Mouse (Mus musculus) neural tube, embryonic 12.5 days (tissue): ENCODE measurements around the gene Irf7. TPM values are rescaled to one million over a fixed set of nuclear protein-coding genes. Genes with fewer than 3 reads are reported as not detected.
A peak's percentile ranks its signal among the peaks of the same experiment; 100 is the strongest.
"Not testable (repeated sequence)": the region's sequence is repeated elsewhere in the genome, so short reads cannot be mapped to it uniquely, and the experiment has no call there.

Experiments used
- ATAC-seq: fragments of 200-750 bp; cut with Nextera tagmentation; 2 replicates; pipeline ENCODE4 v1.8.0; 2017; ENCODE audit warnings: low read depth, mild to moderate bottlenecking, moderate TSS enrichment, moderate library complexity; ENCODE audit not compliant: low FRiP score
- H3K27ac ChIP-seq: fragments of 300-500 bp; sonication (generic); 2 replicates; pipeline ENCODE4 v1.5.1; 2016
- H3K27me3 ChIP-seq: fragments of 300-500 bp; sonication (generic); replicated peaks from 2 replicates; pipeline ENCODE4 v1.6.1; 2016; ENCODE audit warnings: mild to moderate bottlenecking
- H3K36me3 ChIP-seq: fragments of 300-500 bp; sonication (generic); 2 replicates; pipeline ENCODE4 v1.6.1; 2016; ENCODE audit warnings: mild to moderate bottlenecking
- H3K4me1 ChIP-seq: fragments of 300-500 bp; sonication (generic); 2 replicates; pipeline ENCODE4 v1.6.1; 2016
- H3K4me2 ChIP-seq: fragments of 300-500 bp; sonication (generic); replicated peaks from 2 replicates; pipeline ENCODE4 v1.6.1; 2016; ENCODE audit warnings: mild to moderate bottlenecking
- H3K4me3 ChIP-seq: fragments of 300-500 bp; sonication (generic); 2 replicates; pipeline ENCODE4 v1.5.1; 2016
- H3K9ac ChIP-seq: fragments of 300-500 bp; sonication (generic); 2 replicates; pipeline ENCODE4 v1.6.1; 2016; ENCODE audit warnings: mild to moderate bottlenecking
- H3K9me3 ChIP-seq: fragments of 300-500 bp; sonication (generic); 2 replicates; pipeline ENCODE4 v1.6.1; 2016; ENCODE audit warnings: mild to moderate bottlenecking
- WGBS: fragments of 180-500 bp; shearing (Covaris S2); methylation state at CpG from one replicate; pipeline ENCODE4 v1.1.7; 2016; 5-methylcytosine and 5-hydroxymethylcytosine counted together
- polyA plus RNA-seq: library from polyadenylated mRNA; unstranded; fragments of >200 nt; fragmentation: Nextera tagmentation; extraction: Ambion mirVana; gene quantifications from 2 replicates; pipeline ENCODE4 v1.2.1, GENCODE M21; 2016

Irf7 gene
- polyA plus RNA-seq, 1 experiment from 2014 or later = 1.0 TPM

- H3K27ac ChIP-seq = no peak overlapping the region
- no peak overlapping the region for H3K4me3 ChIP-seq
- no peak overlapping the region for H3K9ac ChIP-seq
- H3K9me3 ChIP-seq = no peaks in the 10 kb centered on the region
- no peak for ATAC-seq
- H3K4me2 ChIP-seq = no peak overlapping the region
- H3K4me1 ChIP-seq = peaks cover 12% of the 10 kb centered on the region
- no peaks in the 10 kb centered on the region for H3K27me3 ChIP-seq
- WGBS = 80% methylated on average over 24 of the region's 24 CpGs
- peaks cover 9% of the 10 kb centered on the region for H3K36me3 ChIP-seq
These were observed 2.4 kb upstream of the Irf7 start for GRCm38 (mm10) chr7:141268466-141269272.

GRCm38 (mm10) chr7:141265411-141265738, 906 bp downstream of the Irf7 start:
- Histone ChIP-seq H3K9me3 (no peaks in the 10 kb centered on the region), H3K36me3 (peaks cover 42% of the 10 kb centered on the region), H3K27ac (no peak overlapping the region), H3K4me3 (no peak overlapping the region), H3K9ac (no peak overlapping the region), H3K4me1 (peaks cover 12% of the 10 kb centered on the region), H3K4me2 (peak overlapping the region; percentile 61), H3K27me3 (no peaks in the 10 kb centered on the region)
- ATAC-seq = 0 out of 2 replicates have a peak, but pooled peaks have one; percentile 16
- WGBS = 50% methylated on average over 11 of the region's 11 CpGs

DNA sequence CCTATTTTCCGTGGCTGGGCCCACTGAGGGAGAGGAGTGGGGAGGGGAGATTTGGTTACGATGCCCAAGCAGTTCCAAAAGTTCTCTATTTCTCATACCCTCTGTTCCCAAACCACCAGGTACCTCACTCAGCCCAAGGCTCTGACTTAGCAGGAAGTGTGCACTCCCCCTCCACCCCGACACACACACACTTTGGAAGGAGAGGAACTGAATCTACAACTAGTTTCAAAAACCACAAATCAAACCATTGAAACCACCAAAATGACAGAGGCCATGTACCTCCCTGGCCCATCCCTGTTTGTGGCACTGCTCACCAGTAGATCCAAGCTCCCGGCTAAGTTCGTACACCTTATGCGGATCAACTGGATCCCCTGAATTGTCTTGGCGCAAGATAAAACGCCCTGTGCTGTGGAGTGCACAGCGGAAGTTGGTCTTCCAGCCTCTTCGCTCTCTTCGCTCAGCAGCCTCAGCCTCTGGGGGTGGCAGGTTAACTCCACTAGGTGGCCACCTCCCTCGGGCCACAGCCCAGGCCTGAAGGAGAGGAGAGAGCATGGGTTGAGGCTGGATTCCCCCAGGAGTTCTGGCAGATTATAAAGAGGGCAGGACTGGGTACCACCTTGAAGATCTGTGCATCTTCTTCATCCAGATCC, 1.4 kb downstream of the Irf7 start:
- Histone ChIP-seq H3K36me3 (peaks cover 47% of the 10 kb centered on the region), H3K27ac (no peak overlapping the region), H3K4me1 (peaks cover 12% of the 10 kb centered on the region), H3K4me2 (peak overlapping the region; percentile 61; the same call in 1 of the 2 replicates), H3K9me3 (no peaks in the 10 kb centered on the region), H3K9ac (no peak overlapping the region), H3K4me3 (no peak overlapping the region), H3K27me3 (no peaks in the 10 kb centered on the region)
- no peak; the same call in 1 of the 2 replicates for ATAC-seq
- 38% methylated on average over 12 of the region's 12 CpGs for WGBS

GRCm38 (mm10) chr7:141264041-141264700, 2.1 kb downstream of the Irf7 start:
- H3K27ac ChIP-seq = no peak overlapping the region
- H3K27me3 ChIP-seq = no peaks in the 10 kb centered on the region
- H3K36me3 ChIP-seq = peaks cover 54% of the 10 kb centered on the region

GRCm38 (mm10) chr7:141263640-141264039, 2.6 kb downstream of the Irf7 start:
- H3K4me1 ChIP-seq = peaks cover 12% of the 10 kb centered on the region
- peaks cover 59% of the 10 kb centered on the region for H3K36me3 ChIP-seq
- ATAC-seq = no peak; the same call in 1 of the 2 replicates
- no peak overlapping the region for H3K9ac ChIP-seq
- no peak overlapping the region for H3K4me2 ChIP-seq
- no peaks in the 10 kb centered on the region for H3K27me3 ChIP-seq
- H3K27ac ChIP-seq = no peak overlapping the region
- no peak overlapping the region for H3K4me3 ChIP-seq
- H3K9me3 ChIP-seq = no peaks in the 10 kb centered on the region
- 94% methylated on average over 13 of the region's 13 CpGs for WGBS

More at GRCm38 (mm10) chr7:141264041-141264700, 2.1 kb downstream of the Irf7 start:
- WGBS = 73% methylated on average over 11 of the region's 11 CpGs
- H3K4me3 ChIP-seq = no peak overlapping the region
- H3K9ac ChIP-seq = no peak overlapping the region
- ATAC-seq = no peak; the same call in 1 of the 2 replicates
- no peak overlapping the region for H3K4me2 ChIP-seq
- H3K4me1 ChIP-seq = peaks cover 12% of the 10 kb centered on the region
- H3K9me3 ChIP-seq = no peaks in the 10 kb centered on the region

GRCm38 (mm10) chr7:141261480-141261879, 4.8 kb downstream of the Irf7 start:
- ATAC-seq = no peak
- peaks cover 12% of the 10 kb centered on the region for H3K4me1 ChIP-seq

DNA sequence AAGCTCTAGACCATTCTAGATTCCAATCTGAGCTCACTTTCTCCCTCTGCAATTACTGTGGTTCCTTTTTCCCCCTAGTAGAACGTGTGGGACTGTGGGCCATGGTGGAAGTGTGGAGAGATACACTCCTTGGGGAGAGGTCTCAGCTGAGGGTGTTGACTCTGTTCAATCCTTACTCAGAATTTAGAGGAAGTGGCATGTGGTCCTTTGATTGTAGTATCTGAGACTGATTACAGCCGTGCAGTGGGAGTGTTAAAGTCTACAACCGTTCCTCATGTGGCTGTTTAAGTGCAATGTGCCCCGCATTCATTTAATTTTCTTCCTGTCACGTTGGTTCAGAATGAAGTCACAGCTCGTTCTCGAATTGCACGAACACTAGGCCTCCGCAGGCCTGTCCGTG, 10.1 kb downstream of the Irf7 start:
- ATAC-seq = no peak
- H3K4me1 ChIP-seq = no peaks in the 10 kb centered on the region
- no peaks in the 10 kb centered on the region for H3K27me3 ChIP-seq
- H3K9me3 ChIP-seq = no peaks in the 10 kb centered on the region
- no peak overlapping the region for H3K4me2 ChIP-seq
- no peak overlapping the region for H3K27ac ChIP-seq
- 96% methylated on average over 10 of the region's 10 CpGs for WGBS
- H3K4me3 ChIP-seq = no peak overlapping the region
- H3K9ac ChIP-seq = no peak overlapping the region
- peaks cover 90% of the 10 kb centered on the region for H3K36me3 ChIP-seq

More at GRCm38 (mm10) chr7:141261480-141261879, 4.8 kb downstream of the Irf7 start:
- Histone ChIP-seq H3K9me3 (no peaks in the 10 kb centered on the region), H3K27ac (no peak overlapping the region), H3K9ac (no peak overlapping the region), H3K4me3 (no peak overlapping the region), H3K36me3 (peaks cover 81% of the 10 kb centered on the region), H3K4me2 (no peak overlapping the region), H3K27me3 (no peaks in the 10 kb centered on the region)
- WGBS = 95% methylated on average over 3 of the region's 3 CpGs

DNA sequence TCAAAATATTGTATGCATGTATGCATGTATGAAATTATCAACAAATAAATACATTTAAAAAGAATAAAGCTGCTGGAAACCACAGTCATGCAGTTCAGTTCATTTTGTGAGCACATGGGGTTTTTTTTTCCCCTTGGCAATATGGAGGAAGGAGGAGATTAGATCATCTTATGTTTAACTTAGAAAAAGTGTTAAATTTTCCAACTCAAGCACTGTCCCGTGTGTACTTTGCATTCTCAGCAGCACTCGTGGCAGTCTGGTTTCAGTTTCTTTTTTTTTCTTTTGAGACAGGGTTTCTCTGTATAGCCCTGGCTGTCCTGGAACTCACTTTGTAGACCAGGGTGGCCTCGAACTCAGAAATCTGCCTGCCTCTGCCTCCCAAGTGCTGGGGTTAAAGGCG, 15.8 kb downstream of the Irf7 start:
- not testable (repeated sequence) for H3K4me1 ChIP-seq, H3K27ac ChIP-seq, ATAC-seq, H3K9me3 ChIP-seq, H3K27me3 ChIP-seq, H3K9ac ChIP-seq, H3K4me3 ChIP-seq, H3K4me2 ChIP-seq
- peaks cover 88% of the 10 kb centered on the region for H3K36me3 ChIP-seq
- 94% methylated on average over 4 of the region's 4 CpGs for WGBS

DNA sequence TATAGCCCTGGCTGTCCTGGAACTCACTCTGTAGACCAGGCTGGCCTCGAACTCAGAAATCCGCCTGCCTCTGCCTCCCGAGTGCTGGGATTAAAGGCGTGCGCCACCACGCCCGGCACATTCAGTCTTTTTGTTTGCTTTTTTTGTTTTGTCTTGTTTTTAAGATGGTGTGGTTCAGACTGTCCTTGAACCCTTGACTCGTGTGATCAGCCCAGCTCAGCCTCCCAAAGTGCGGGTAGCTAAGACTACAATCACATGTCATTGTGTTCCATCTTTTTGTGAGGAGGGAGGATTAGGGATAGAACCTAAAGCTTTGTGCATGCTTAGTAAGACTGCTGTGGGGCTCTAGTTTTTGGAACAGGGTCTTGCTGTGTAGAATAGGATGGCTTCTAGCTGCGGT, 34.7 kb downstream of the Irf7 start:
- no peak for ATAC-seq
- 96% methylated on average over 10 of the region's 10 CpGs for WGBS
- peaks cover 18% of the 10 kb centered on the region for H3K4me1 ChIP-seq
- H3K9ac ChIP-seq = no peak overlapping the region
- H3K27ac ChIP-seq = no peak overlapping the region
- peaks cover 55% of the 10 kb centered on the region for H3K36me3 ChIP-seq
- no peaks in the 10 kb centered on the region for H3K27me3 ChIP-seq
- no peaks in the 10 kb centered on the region; the same call in 1 of the 2 replicates for H3K9me3 ChIP-seq
- no peak overlapping the region for H3K4me2 ChIP-seq
- H3K4me3 ChIP-seq = no peak overlapping the region

- no peak overlapping the region for H3K27ac ChIP-seq
- no peaks in the 10 kb centered on the region; the same call in 1 of the 2 replicates for H3K9me3 ChIP-seq
- no peak for ATAC-seq
- no peak overlapping the region for H3K4me3 ChIP-seq
- no peak overlapping the region for H3K4me2 ChIP-seq
- H3K27me3 ChIP-seq = no peaks in the 10 kb centered on the region
- H3K4me1 ChIP-seq = peaks cover 18% of the 10 kb centered on the region
- 88% methylated on average over 3 of the region's 3 CpGs for WGBS
- no peak overlapping the region for H3K9ac ChIP-seq
- H3K36me3 ChIP-seq = peaks cover 53% of the 10 kb centered on the region
These were observed 35.2 kb downstream of the Irf7 start for GRCm38 (mm10) chr7:141231111-141231510.

GRCm38 (mm10) chr7:141230570-141230969, 35.7 kb downstream of the Irf7 start:
- Histone ChIP-seq H3K9me3 (no peaks in the 10 kb centered on the region; the same call in 1 of the 2 replicates), H3K4me1 (peaks cover 18% of the 10 kb centered on the region), H3K27me3 (no peaks in the 10 kb centered on the region), H3K27ac (no peak overlapping the region), H3K4me2 (peak overlapping the region; percentile 73), H3K9ac (no peak overlapping the region), H3K4me3 (no peak overlapping the region), H3K36me3 (peaks cover 49% of the 10 kb centered on the region)
- WGBS = 94% methylated on average over 4 of the region's 4 CpGs
- ATAC-seq = no peak

DNA sequence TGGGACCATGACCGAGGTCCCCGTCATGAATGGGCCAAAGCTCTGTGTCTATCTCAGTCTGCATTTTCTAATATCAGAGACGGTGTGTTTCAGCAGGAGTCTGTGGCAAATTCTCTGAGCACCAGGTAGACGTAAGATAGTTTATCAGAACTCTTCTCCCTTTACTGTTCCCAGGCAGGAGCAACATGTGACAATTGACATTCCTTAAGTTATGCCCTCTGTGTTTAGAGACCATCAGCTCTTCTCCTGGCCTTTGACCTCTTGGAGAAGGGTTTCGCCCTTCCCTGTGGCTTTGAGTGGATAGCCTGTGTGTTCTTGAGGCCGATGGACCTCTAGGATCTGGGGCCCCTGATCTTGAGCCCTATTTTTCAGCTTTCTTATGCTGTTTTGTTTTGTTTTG, 36.6 kb downstream of the Irf7 start:
- H3K9me3 ChIP-seq = no peaks in the 10 kb centered on the region; the same call in 1 of the 2 replicates
- peaks cover 40% of the 10 kb centered on the region for H3K36me3 ChIP-seq
- peak overlapping the region; percentile 97 for H3K9ac ChIP-seq
- H3K27ac ChIP-seq = no peak overlapping the region
- H3K27me3 ChIP-seq = no peaks in the 10 kb centered on the region
- peak overlapping the region; percentile 73 for H3K4me2 ChIP-seq
- peaks cover 18% of the 10 kb centered on the region for H3K4me1 ChIP-seq
- 65% methylated on average over 6 of the region's 6 CpGs for WGBS
- no peak for ATAC-seq
- H3K4me3 ChIP-seq = peak overlapping the region; percentile 97
